Mouse (Mus musculus) myocyte (in vitro differentiated cells): ENCODE data around the gene Rem2.
A peak's percentile ranks its signal among the peaks of the same experiment; 100 is the strongest.

Source experiments
- E2F4 ChIP-seq: IDR thresholded peaks from one replicate; pipeline ENCODE4 v1.6.1; 2011; ENCODE audit warnings: mild to moderate bottlenecking, control low read depth, moderate library complexity; ENCODE audit not compliant: insufficient read depth
- MAX ChIP-seq: IDR thresholded peaks from one replicate; pipeline ENCODE4 v1.6.1; 2011; ENCODE audit warnings: low read depth, mild to moderate bottlenecking, control low read depth
- MYOD1 ChIP-seq, 3 experiments: IDR thresholded peaks; one replicate each; pipeline ENCODE4 v1.6.1; 2011; ENCODE audit warnings: control low read depth in 2 of 3, low read depth in 2 of 3, mild to moderate bottlenecking in 2 of 3, moderate library complexity in 1 of 3; ENCODE audit not compliant: insufficient read length in 2 of 3, control insufficient read depth in 1 of 3
- POLR2A ChIP-seq: IDR thresholded peaks from one replicate; pipeline ENCODE4 v1.6.1; 2011; ENCODE audit warnings: low read depth, mild to moderate bottlenecking, control low read depth, moderate library complexity; ENCODE audit not compliant: insufficient read length
- POLR2AphosphoS2 ChIP-seq: IDR thresholded peaks from one replicate; pipeline ENCODE4 v1.6.1; 2011; ENCODE audit warnings: low read depth, control low read depth; ENCODE audit not compliant: insufficient read length
- TCF12 ChIP-seq: IDR thresholded peaks from one replicate; pipeline ENCODE4 v1.6.1; 2011; ENCODE audit warnings: mild to moderate bottlenecking, control low read depth; ENCODE audit not compliant: poor library complexity, insufficient read depth, severe bottlenecking
- TCF3 ChIP-seq: IDR thresholded peaks from one replicate; pipeline ENCODE4 v1.6.1; 2011; ENCODE audit warnings: low read depth, control low read depth; ENCODE audit not compliant: insufficient read length
- USF1 ChIP-seq: IDR thresholded peaks from one replicate; pipeline ENCODE4 v1.6.1; 2011; ENCODE audit warnings: low read depth, mild to moderate bottlenecking, control low read depth, moderate library complexity

GRCm38 (mm10) chr14:54440538-54440937 is 35.4 kb upstream of the Rem2 start:
- TF ChIP-seq POLR2A (no peak), MAX (no peak), E2F4 (no peak), TCF12 (no peak), USF1 (no peak), POLR2AphosphoS2 (peak; percentile 23), MYOD1 (IDR thresholded peaks at IDR 0.05; ENCODE audit: control insufficient read depth in 1 of 3, insufficient read length in 2 of 3, low read depth in 2 of 3) (no peak), TCF3 (no peak)
